Mouse (Mus musculus) urinary bladder, adult 18-20 months (tissue): ENCODE data around the gene Myo1e.

Experiments used
- DNase-seq, 2 experiments: peaks; one replicate each; pipeline ENCODE4 v3.0.0; 2022; ENCODE audit warnings: low spot score in 2 of 2, mixed read lengths in 2 of 2

The Myo1e gene

DNA sequence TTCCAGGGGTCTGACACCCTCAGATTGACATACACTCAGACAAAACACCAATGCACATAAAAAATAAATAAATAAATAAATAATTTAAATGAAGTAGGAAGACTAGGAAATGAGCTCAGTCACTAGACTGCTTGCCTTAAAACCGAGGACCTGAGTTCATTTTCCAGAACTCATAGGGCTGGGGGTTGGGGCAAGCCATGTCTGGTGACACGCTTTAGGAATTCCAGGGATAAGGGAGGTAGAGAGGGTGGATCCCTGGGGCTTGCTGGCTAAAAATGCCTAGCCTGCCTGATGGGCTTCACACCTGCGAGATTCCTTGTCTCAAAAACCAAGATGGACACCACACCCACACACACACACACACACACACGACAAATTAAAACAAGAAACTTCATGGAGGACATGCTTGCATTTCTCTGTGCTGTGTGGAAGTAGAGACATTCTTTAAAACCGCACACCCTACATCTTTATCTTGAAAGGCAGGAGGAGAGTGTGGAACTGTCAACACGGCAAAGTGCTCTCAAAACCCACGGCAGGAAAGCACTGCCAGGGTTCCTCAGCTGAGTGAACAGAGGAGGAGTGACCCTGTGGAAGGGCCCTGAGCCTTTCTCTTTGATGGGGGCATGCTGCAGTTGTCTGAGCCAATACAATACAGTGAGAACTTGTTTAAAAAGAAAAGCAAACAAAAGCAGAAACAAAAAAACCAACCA, 13.5 kb downstream of the Myo1e start:
- DNase-seq, result no peak

DNA sequence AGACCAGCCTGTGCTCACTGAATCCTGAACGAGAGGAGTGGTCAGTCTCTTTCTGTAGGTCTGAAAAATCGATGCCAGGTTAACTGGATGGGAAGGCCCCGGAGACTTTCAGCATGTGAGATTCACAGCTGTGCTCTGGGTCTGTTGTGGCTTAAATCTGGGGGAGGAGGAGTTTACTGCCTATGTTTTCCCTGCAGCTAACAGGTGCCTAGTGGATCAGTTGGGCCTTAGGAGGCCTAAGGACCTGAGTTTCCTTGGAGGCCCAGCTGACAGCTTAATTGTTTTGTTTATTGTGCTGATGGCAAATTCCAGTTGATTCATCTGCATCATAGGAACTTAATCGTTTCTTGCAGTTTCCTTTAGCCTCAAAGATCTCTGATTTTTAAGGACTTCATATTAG, 16.0 kb downstream of the Myo1e start:
- DNase-seq, result no peak

DNA sequence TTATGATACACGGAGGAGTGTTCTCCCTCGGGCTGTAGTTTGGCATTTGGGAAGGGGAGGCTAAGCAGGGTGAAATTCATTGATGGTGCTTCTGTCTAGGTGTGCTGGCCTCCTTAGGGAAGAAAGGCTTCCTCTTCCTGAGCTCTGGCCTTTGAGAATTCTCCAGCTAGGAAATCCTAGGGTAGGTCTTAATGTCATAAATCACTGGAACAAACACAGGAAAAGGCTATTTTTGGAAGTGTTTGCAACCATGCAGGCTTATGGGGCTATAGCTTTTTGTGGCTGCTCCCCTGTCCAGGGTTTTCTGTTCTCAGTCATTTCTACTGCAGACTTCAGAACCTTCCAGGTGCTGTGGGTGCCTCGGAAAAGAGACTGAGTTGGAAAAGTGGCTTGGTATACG, 16.9 kb downstream of the Myo1e start:
- DNase-seq, result no peak

DNA sequence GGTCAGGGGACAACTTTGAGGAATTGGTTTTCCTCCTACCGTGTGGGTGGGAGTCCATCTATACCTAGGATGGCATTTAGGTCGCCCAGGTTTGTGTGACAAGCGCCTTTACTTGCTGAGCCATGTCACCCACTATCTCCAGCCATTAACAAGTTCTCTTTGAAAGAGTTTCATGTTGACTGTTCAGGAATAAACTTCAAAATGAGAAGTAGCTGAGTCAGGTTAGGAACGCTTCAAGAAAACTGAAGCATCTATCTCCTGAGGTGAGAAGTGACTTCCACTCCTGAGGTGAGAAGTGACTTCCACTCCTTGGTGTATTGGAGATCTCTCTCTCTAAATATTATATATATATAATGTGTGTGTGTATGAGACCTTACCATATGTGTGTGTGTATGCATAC, 19.2 kb downstream of the Myo1e start:
- no peak for DNase-seq

DNA sequence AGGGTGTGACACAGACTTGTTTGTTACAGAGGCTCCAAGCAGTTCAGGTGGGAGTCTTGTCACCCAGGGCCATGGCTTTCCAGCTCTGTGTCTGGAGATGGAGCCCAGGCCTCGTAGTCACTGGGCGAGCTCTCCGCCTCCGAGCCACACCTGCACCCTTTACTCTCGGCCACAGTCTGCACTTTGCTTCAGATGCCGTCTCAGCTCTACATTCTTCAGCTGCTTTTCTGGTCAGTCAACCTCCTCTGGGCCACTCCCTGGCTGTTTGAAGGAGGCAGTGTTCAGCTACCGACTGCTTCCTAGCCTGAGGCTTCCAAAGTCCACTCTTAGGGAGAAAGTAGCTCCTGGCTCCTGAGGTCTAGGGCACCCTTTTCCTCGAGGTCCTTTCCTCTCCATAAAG, 22.7 kb downstream of the Myo1e start:
- peak in 1 of 2 experiments; percentile 55 for DNase-seq

DNA sequence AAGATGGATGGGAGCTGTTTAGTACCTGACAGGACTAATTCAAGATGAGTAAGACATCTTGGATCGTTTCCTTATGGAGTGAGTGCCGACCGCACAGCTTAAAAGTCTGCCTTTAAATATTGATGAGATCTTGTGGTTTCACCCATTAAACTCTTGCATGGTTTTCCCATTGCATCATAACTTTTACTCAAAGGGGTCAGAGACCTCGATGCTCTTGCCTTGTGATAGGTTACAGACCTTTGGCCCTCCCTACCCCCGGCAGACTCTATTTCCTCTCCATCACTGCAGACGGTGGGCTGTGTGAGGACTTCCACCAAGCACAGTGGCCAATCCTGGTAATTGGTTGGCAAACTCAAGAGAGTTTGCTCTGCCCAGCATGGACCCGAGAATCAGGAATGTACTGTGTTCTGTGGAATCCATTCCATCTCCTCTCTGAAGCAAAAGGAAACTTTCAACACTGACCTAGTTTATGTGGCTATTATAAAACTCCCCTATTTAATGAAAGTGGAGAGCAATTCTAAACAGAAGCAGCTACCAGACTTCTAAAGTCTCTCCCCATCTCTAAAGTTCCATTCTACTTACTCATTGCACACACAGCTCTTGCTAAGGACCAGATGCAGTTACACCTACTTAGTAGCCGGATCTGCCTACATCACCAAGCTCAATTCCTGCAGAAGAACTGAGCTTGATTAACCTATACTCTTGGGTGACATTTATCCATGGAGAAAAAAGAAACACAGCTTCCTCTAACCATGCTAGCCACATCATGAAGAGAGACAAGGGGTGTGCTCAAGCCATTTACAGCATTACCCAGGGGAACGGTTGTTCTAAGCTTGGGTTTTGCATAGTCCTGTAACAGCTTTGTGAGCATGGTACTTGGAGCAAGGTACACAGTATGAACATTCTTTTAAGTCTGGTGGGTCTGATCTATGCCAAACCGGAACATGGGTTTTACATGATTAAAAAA, 25.2 kb downstream of the Myo1e start:
- DNase-seq, result no peak

DNA sequence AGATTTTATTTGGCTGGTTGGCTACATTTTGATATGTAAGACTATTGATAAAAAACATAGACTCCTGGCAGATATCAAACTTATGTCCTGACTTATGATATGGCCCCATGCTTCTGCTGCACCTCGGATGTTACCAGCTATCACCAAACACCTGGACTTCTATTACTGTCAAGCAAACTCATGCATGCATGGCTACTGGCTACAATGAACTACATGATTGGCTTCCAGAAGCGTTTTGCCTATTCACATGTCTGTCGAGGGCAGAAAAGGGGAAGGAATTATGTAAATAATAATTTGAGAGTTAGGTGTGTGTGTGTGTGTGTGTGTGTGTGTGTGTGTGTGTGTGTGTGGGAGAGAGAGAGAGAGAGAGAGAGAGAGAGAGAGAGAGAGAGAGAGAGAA, 30.0 kb downstream of the Myo1e start:
- no peak for DNase-seq

DNA sequence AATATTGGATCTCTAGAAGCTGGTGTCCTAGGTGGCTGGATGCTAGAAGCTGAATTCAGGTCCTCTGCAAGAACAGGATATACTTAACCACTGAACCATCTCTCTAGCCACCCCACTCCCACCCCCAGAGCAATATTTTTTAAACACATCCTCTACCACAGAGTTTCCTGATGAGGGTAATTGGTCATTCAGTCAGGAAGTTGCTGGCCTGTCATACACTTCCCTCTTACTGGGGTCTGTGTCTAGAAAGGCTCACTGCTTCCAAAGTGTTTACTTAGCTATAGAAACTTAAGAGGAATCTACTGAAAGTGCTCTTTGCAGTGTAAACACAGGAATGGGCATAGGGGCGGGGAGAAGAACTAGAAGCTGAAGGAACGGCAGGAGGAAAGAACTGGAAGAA, 30.4 kb downstream of the Myo1e start:
- no peak for DNase-seq

DNA sequence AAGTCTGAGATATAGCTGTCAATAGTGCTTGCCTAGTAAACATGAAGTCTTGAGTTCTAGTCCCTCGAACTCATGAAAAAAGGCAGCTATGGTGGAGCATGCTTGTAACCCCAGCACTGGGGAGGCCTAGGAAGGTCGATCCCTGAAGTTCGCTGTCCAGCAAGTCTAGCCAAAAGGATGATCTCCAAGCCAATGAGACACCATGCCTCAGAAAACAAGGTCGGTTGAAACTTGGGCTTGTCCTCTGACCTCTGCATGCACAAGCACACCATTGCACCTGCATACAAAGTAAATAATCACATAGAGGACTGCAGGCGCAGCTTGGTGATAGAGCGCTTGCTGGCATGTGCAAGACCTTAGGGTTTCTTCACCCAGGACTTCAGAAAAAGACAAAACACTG, 31.2 kb downstream of the Myo1e start:
- no peak for DNase-seq

DNA sequence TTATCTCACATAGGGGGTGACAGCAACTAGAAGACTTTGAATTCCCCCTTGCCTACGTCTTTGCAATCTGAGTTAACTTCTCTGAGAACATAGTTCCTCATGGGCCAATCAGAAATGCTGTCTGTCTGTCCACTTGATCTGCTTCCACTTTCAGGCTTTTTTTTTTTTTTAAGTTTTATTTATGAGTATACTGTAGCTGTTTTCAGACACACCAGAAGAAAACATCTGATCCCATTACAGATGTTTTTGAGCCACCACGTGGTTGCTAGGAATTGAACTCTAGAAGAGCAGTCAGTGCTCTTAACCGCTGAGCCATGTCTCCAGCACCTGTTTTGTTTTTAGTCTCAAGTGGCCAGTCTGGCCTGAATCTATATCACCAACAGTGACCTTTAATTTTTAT, 32.1 kb downstream of the Myo1e start:
- DNase-seq, result no peak

DNA sequence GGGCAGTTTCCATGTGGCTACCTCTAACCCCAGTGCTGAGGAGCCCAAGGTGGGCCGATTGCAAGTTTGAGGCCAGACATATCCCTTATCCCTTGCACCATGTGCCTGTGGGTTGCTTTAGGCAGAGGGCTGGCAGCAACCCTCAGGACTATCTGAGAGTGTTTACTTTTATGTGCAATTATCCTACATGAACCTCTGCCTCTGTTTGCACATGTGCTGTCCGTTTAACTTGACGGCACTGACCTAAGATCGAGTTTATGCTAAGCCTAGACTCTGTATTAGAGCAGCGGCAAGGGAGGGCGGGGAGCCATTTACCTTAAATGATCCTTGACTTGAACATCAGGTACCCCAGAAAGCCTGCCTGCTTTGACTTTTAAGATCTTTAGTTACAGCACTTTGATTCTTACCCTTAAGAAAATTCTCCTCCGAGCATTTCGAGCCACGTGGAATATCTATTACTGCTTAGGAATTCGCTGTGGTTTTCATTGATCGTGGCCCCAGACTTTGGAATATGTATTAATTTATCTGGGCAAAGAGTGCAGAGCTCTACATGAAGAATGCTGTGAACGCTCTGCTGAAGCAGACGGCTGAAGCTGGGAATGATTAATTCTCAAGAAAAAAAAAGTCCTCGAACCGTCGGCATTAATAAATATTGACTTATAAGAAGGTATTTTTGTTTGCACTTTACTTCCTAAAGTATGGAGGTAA, 33.7 kb downstream of the Myo1e start:
- no peak for DNase-seq

DNA sequence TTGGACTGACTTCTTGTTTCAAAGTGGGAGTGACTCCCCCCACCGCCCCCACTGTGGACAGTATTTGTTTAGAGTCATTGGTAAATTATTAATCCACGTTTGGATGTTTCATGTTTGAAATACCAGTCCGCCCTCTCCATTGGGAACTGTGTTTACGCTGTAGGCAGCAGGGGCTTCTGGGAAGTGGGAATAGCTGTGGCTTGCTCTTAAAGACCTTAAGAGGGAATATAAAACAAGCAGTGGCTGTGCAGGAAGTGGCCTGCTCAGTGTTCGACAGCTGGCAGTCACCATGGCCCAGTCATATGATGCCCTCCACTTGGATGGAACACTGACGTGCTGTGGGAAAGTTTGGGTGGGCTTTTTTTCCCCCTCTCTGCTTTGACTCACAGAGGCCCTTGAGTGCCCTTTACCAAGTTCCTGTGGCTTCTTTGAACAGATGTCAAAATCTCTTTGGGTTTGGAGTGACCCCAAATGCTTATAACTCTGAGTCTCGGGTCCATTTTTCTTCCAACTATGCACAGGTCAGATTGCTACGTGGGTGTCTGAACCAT, 34.3 kb downstream of the Myo1e start:
- no peak for DNase-seq

DNA sequence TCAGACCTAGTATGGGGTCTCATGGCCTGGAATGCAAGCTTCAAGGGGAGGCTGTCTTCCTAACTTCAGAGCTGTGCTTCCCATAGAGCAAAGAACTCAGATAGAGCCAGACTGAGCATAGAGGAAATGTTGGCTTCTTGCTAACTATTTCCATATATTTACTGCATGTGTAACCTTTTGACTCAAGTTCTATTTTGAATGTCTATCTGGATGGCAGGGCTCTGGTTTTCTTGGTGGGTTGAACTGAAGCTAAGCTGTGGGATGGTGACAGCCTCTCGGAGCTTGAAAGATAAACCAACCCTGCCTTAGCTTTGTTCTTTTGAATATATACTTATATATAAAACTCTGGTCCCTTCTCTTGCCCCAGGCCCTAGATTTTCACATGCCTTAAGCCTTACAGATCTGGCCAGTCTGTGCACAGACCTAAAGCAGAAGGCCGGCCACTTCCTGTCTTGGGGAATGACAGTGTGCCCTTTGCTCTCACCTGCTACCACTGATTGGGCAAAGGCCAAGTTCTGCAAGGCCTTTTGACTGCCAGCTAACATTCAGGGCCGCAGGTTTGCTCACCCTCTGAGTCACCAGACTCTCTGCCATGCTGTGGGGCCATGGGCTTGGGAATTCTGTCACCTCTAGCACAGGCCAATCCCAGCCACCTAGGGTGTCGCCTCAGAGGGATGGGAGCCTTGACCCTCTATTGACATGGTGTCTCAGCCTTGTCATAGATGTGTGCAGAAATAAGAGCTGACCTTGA, 35.1 kb downstream of the Myo1e start:
- DNase-seq, result no peak

DNA sequence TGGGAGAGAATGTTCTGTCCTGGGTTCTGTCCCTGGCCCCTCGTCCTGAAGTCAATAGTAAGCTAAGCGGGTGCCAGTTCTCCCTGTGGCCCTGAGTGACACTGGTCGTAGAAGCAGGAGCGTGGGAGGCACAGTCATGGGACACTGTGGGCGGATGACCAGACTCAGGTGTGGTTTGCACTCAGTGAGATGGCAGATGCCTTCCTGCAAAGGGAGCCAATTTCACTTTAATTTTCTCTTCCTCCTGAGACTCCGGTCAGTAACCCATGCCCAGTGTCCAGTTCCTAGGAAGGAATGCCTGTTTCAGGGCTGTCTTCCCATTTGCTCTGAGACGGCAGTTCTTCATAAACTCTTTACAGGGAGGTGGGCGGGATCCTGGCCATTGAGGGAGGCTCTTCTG, 36.1 kb downstream of the Myo1e start:
- no peak for DNase-seq

DNA sequence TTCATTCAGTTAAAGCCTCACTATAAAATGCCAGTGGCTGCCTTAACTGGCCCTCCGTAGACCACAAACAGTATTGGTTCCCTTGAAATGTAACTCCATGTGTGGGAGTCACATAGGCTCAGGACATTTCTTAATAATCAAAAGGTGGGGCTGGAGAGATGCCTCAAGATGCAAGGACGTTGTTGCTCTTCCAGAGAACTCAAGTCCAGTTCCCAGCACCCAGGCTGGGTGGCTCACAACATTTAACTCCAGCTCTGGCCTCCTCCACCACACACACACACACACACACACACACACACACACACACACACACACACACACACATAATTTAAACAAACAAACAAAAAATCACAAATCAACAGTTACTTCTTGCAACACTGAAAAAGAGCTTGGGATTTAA, 36.6 kb downstream of the Myo1e start:
- DNase-seq, result no peak

DNA sequence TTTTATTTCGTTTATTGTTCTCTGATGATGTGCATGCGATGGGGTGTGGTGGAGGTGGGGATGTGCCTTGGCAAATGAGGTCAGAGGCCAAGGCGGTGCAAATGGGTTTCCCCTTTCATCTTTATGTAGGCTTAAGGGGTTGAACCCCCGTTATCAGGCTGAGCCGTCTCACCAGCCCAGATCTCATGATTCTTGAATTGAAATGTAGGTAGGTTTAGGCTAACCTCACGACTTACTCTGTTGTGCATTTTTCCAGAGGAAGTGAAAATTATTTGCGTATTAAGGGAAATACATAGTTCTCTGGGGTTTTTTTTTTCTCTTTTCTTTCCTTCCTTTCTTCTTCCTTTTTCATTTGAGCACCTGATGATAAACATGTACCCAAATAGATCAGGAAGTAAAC, 37.0 kb downstream of the Myo1e start:
- no peak for DNase-seq

DNA sequence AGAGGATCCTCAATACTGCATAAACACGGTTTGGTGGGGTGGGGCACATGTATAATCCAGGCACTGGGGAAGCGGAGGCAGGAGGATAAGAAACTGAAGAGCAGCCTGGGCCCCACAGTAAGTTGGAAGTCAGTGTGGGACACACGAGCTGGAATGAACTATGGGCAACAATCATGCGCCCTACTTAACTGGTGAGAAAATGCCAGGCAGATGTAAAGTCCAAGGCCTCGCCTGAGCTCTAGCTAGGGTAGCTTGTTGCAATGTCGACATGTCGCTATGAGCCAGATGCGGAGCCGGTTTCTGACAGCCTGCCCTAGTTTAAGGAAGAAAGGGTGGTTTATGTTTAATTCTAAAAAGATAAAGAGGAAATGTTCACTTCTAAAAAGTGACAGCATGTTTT, 37.9 kb downstream of the Myo1e start:
- DNase-seq, result no peak

DNA sequence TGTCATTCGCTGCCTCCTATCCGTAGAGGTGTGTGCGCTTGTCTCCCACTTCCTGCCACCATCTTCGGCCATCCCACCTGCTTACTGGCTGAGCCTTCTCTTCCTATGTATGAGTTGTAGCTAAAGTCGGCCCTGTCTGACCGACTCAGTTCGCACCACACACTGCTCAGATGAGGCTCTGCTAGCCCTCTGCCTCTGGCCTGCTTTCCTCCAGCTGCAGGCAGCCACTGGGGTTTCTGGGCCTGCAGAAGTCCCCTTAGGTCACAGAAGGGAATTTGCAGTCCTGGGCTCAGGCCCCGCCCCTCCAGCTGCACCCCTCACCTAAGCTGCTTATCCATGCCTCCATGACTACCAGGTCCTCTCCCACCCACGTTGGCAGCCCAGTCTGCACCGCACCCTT, 39.3 kb downstream of the Myo1e start:
- no peak for DNase-seq

DNA sequence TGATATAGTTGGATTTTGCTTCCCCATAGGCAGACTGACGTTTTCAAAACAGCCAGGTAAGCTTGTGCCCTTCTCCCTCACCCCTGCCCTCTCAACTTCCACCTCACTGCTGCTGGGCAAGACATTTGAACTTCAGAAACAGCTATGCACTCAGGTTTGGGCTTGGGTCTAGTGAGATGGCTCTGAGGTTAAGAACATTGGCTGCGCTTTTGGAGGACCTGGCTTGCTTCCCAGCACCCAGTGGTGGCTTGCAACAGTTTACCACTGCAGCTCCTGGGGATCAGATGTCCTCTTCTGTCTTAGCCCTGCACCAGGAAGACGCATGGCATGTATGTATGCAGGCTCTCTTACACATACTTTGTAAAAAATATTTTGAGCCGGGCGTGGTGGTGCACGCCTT, 40.9 kb downstream of the Myo1e start:
- DNase-seq, result no peak

DNA sequence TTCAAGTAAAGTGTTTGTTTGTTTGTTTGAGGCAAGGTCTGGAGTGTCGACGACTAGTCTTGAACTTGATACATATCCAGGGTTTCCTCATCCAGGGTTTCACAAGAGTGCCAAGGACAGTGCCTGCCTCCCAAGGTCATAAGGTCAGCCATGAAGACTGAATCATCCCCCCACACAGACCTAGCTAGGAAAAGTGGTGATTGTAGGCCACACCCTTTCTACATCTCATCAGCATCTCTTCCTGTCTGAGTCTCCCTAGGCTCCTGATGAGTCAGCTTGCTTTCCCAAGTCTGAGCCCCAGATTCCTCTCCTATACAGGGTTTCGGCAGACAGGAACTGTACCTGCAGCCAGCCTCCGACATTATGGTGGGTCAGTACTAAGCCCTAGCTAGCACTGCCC, 41.7 kb downstream of the Myo1e start:
- DNase-seq, result no peak

DNA sequence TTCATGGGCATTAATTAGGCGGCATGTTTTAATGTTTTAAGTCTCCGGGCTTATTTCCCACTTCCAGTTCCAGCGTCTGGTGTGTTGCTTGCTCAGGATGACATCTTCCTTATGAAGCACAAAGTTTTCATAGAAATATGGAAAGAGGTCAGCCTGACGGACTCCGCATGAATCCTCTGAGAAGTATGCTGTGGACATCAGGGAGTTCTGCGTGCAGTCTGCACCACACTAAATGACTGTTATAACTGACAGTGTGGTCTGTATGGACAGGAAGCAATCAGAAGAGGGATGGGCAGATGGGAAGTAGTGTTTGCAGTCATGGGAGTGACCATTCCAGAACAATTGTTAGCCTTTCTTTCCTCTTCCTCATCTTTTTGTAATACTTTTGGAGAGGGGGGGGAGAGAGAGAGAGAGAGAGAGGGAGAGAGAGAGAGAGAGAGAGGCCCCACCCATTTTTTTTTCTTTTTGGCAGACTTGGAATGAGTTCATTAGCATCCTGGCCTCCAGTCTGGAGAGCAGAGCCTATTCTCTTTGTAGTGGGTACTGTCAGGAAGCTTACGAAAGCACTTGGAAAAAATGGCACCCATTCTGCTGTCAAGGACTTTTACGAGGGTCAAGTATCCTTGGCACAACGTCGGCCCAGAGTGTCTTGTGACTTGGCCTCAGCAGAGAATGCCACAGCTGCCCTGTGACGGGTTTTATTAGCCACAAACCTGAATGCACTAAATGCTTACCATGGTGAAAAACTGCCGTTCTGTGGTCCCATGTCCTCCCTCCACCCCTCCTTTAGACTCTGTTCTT, 42.9 kb downstream of the Myo1e start:
- no peak for DNase-seq
